Mouse (Mus musculus) small intestine, adult 2 months (tissue): ENCODE data around the gene Slc16a12. TPM values are rescaled to one million over a fixed set of nuclear protein-coding genes. Genes with fewer than 3 reads are reported as not detected.
"Not testable (repeated sequence)": the region's sequence is repeated elsewhere in the genome, so short reads cannot be mapped to it uniquely, and the experiment has no call there.

Experiments
- H3K27ac ChIP-seq: fragments of 200-500 bp; 2 replicates; pipeline ENCODE4 v1.5.1; 2012; ENCODE audit warnings: low read depth, low read length, control low read depth, inconsistent platforms; ENCODE audit not compliant: insufficient read depth
- H3K27me3 ChIP-seq: fragments of 200-500 bp; 2 replicates; pipeline ENCODE4 v1.6.1; 2012; ENCODE audit warnings: mild to moderate bottlenecking, moderate library complexity, low read length, inconsistent platforms; ENCODE audit not compliant: control insufficient read depth, insufficient read depth
- H3K36me3 ChIP-seq: fragments of 200-500 bp; 2 replicates; pipeline ENCODE4 v1.6.1; 2012; ENCODE audit warnings: mild to moderate bottlenecking, low read length, control low read depth, inconsistent platforms; ENCODE audit not compliant: control insufficient read depth, insufficient read depth
- H3K4me1 ChIP-seq: fragments of 200-500 bp; 2 replicates; pipeline ENCODE4 v1.6.1; 2012; ENCODE audit warnings: low read length, inconsistent platforms, mixed read lengths; ENCODE audit not compliant: control insufficient read depth, insufficient read depth, insufficient read length
- H3K4me3 ChIP-seq: fragments of 200-500 bp; 2 replicates; pipeline ENCODE4 v1.5.1; 2012; ENCODE audit warnings: low read depth, mild to moderate bottlenecking, control low read depth, inconsistent platforms, low read length, moderate library complexity
- CTCF ChIP-seq: fragments of 200-500 bp; IDR thresholded peaks from 2 replicates; pipeline ENCODE4 v1.5.1; 2012; ENCODE audit warnings: low read depth, mild to moderate bottlenecking, control low read depth, inconsistent platforms, low read length, moderate library complexity, mixed read lengths; ENCODE audit not compliant: insufficient replicate concordance, insufficient read length; ENCODE audit errors: extremely low read depth
- POLR2A ChIP-seq: fragments of 200-500 bp; IDR thresholded peaks from 2 replicates; pipeline ENCODE4 v1.6.1; 2012; ENCODE audit warnings: low read depth, mild to moderate bottlenecking, control low read depth, inconsistent platforms, low read length, moderate library complexity
- WGBS: fragments of 180-500 bp; shearing (Covaris S2); methylation state at CpG from one replicate; pipeline ENCODE4 v1.1.7; 2018; 5-methylcytosine and 5-hydroxymethylcytosine counted together
- polyA plus RNA-seq: library from polyadenylated mRNA; depleted of rRNA; stranded (reverse); fragments of >200 nt; gene quantifications from 2 replicates; pipeline ENCODE4 v1.2.3, GENCODE M21; 2012

The Slc16a12 gene
- polyA plus RNA-seq, 1 experiment, result 1.3 TPM

DNA sequence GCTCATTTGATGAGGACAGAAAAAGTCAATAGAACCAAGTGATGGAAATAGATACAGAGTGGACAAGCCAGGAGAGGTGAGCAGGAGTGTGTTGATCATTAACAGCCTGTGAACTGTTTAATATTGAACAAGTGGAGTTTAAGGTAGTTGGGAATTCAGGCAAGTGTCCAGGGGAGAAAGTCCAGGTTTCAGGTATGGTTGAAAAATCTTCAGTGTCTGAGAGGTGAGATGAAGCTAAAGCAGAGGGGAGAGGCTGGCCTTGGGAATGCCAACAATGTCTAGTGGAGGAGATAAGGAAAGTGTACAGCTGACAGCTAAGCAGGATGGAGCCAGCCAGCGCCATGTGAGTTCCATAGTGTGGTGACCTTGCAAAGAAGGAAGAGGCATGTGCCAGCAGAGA lies 11.7 kb upstream of the Slc16a12 start:
- Histone ChIP-seq H3K27me3 (no peaks in the 10 kb centered on the region), H3K4me1 (no peaks in the 10 kb centered on the region), H3K27ac (no peak overlapping the region), H3K4me3 (no peak overlapping the region), H3K36me3 (no peaks in the 10 kb centered on the region)
- 29% methylated on average over 1 of the region's 1 CpGs for WGBS
- TF ChIP-seq CTCF, result no peak
- TF ChIP-seq POLR2A, result no peak

DNA sequence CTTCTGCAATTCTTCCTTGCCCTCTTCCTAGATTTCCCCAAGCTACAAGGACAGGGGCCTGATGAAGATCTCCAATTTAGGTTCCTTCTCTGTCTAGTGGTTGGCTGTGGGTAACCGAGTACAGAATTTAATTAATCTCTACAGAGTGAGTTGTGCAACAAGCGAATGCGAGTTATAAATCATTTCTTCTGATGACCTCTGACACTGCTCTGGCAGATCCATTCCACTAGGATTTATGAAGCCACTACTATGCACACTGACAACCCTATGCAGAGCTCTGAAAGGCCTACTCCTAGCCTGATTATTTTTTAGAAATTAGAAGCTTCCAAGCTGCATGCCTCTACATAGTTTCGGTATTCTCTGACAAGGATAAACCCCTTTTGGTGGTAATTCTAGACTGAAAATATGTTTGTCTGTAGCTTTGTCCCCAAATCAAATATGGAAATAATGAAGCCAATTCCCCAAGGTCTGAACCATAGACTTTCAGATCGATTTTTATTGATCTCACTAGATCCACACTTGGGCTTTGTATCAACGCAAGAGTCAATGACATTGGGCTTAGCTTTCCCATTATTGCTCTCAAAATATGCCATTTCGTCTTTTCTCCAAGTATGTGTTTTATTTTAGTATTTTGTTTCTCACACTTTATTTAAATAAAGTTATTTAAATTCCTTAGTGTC lies 9.6 kb upstream of the Slc16a12 start:
- H3K4me1 ChIP-seq, result no peaks in the 10 kb centered on the region
- H3K4me3 ChIP-seq, result no peak overlapping the region
- TF ChIP-seq POLR2A (no peak), CTCF (no peak)
- no peaks in the 10 kb centered on the region for H3K36me3 ChIP-seq
- no peaks in the 10 kb centered on the region for H3K27me3 ChIP-seq
- H3K27ac ChIP-seq, result no peak overlapping the region
- whole genome bisulfite sequencing, result 80% methylated on average over 7 of the region's 7 CpGs

- Histone ChIP-seq H3K4me3 (no peak overlapping the region), H3K27ac (no peak overlapping the region), H3K36me3 (no peaks in the 10 kb centered on the region), H3K4me1 (no peaks in the 10 kb centered on the region), H3K27me3 (no peaks in the 10 kb centered on the region)
- WGBS, result 79% methylated on average over 1 of the region's 1 CpGs
- TF ChIP-seq POLR2A (no peak), CTCF (no peak)
These were observed 8.6 kb upstream of the Slc16a12 start for GRCm38 (mm10) chr19:34755680-34756079.

- 72% methylated on average over 5 of the region's 5 CpGs for WGBS
- H3K27me3 ChIP-seq, result no peaks in the 10 kb centered on the region
- H3K4me3 ChIP-seq, result no peak overlapping the region
- no peaks in the 10 kb centered on the region for H3K4me1 ChIP-seq
- H3K36me3 ChIP-seq, result no peaks in the 10 kb centered on the region
- H3K27ac ChIP-seq, result no peak overlapping the region
- no peak for TF ChIP-seq CTCF
These were observed 6.2 kb upstream of the Slc16a12 start for GRCm38 (mm10) chr19:34753243-34753642.

DNA sequence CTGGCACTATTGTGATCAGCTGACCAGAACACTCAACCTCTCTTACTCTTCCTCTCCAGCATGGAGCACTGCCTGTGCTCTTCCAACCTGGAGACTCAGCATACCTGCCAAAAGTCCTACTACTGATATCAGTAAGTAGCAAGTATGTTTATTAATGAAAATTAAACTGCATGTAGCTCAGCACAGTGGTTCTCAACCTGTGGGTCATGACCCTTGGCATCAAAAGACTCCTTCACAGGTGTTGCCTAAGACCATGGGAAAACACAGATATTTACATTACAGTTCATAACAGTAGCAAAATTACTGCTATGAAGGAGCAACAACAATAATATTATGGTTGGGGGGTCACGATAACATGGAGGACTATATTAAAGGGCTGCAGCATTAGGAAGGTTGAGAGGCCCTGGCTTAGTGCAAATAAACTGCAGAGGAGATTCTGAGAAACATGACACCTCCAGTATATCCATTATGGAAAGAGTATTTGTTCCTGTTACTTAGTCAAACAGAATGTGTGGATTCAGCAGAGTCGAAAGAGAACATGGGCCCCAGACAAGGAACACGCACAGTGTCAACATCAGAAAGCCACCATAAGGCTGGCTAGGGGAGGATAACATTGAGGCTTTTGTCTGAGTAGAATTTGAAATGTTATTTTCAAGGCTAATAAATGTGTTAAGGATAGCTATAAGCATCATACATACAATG lies 5.5 kb upstream of the Slc16a12 start:
- H3K27ac ChIP-seq, result no peak overlapping the region

GRCm38 (mm10) chr19:34751150-34751549 lies 4.1 kb upstream of the Slc16a12 start:
- TF ChIP-seq POLR2A (no peak), CTCF (no peak)
- peaks cover 5% of the 10 kb centered on the region for H3K27me3 ChIP-seq
- H3K4me1 ChIP-seq, result 0 out of 2 replicates have a peak, but pooled peaks cover 4% of the 10 kb centered on the region
- no peak overlapping the region for H3K27ac ChIP-seq
- no peaks in the 10 kb centered on the region for H3K36me3 ChIP-seq
- WGBS, result 31% methylated on average over 4 of the region's 4 CpGs
- no peak overlapping the region for H3K4me3 ChIP-seq

More for the DNA sequence above, 5.5 kb upstream of the Slc16a12 start:
- no peak overlapping the region for H3K4me3 ChIP-seq
- 77% methylated on average over 3 of the region's 3 CpGs for WGBS
- H3K27me3 ChIP-seq, result no peaks in the 10 kb centered on the region; the same call in 1 of the 2 replicates
- TF ChIP-seq POLR2A (no peak), CTCF (no peak)
- no peaks in the 10 kb centered on the region for H3K36me3 ChIP-seq
- H3K4me1 ChIP-seq, result no peaks in the 10 kb centered on the region

GRCm38 (mm10) chr19:34748992-34749391 lies 1.9 kb upstream of the Slc16a12 start:
- TF ChIP-seq CTCF, result no peak
- no peak for TF ChIP-seq POLR2A
- WGBS, result 86% methylated on average over 2 of the region's 2 CpGs
- H3K36me3 ChIP-seq, result no peaks in the 10 kb centered on the region
- no peak overlapping the region for H3K27ac ChIP-seq
- peaks cover 7% of the 10 kb centered on the region for H3K27me3 ChIP-seq
- H3K4me3 ChIP-seq, result no peak overlapping the region
- H3K4me1 ChIP-seq, result 0 out of 2 replicates have a peak, but pooled peaks cover 4% of the 10 kb centered on the region

DNA sequence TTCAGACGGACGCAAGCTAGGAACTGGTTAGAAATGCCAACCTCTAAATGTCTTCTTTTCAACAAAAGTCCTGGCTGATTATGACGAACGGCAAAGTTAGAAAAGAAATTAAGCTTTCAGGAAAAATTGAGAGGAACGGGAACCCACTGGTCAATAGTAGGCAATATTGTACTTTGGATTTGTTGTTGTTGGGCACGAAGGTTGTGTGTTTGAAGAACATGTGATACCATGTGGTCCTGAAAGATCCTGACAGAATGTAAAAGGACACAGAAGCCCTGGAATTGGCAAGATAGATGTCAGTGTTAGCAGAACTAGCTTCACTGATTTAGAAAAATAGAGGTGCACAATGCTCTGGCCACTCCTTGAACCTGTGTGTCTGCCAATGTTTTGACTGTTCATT lies 880 bp upstream of the Slc16a12 start:
- WGBS, result 90% methylated on average over 6 of the region's 6 CpGs
- not testable (repeated sequence) for H3K4me3 ChIP-seq

More for the DNA sequence above, 880 bp upstream of the Slc16a12 start:
- not testable (repeated sequence) for H3K4me1 ChIP-seq, H3K27me3 ChIP-seq, H3K36me3 ChIP-seq, H3K27ac ChIP-seq
